Mouse (Mus musculus): Measurements from ENCODE around the gene Gltpd2.
"Not testable (repeated sequence)": the region's sequence is repeated elsewhere in the genome, so short reads cannot be mapped to it uniquely, and the experiment has no call there.

Gene Gltpd2

GRCm38 (mm10) chr11:70518923-70519322 is at the start of gene Gltpd2:
Gene Gltpd2 (plus strand): TSS chr11:70519196.
- DNase-seq = no peak

GRCm38 (mm10) chr11:70469764-70470163 is 49.2 kb upstream of the Gltpd2 start:
- no peak for DNase-seq

DNA sequence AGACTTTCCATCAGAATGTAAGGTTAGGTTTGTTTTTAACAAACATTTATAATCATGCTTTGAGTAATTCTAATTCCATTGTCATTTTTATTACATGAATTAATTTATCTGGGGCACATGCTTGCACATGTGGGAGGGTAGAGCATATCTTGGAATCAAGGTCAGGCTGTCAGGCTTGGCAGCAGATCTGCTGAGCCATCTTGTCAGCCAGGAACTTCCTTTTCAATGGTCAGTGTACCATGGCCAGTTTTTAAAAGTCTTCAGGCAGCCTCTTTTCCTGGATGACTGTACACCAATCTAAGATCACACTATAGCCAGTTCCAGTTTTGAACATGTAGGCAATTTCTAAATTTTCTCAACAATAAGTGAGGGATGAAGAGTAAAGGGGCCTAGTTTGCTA is 46.3 kb upstream of the Gltpd2 start:
- DNase-seq = no peak

DNA sequence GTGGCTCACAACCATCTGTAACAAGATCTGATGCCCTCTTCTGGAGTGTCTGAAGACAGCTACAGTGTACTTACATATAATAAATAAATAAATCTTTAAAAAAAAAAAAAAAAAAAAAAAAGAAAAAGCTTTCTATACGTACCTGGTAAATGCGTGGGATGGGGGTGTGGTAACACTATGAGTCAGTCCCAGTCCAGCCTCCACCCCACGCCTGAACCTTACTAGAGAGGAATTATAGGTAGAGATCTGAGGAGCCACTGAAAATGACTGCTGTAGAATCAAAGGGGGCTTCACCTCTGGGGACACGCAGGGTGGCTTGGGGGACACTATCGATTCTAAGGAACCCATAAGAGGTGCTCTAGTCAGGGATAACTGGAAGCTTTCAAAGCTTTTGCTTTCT is 45.7 kb upstream of the Gltpd2 start:
- not testable (repeated sequence) for DNase-seq

DNA sequence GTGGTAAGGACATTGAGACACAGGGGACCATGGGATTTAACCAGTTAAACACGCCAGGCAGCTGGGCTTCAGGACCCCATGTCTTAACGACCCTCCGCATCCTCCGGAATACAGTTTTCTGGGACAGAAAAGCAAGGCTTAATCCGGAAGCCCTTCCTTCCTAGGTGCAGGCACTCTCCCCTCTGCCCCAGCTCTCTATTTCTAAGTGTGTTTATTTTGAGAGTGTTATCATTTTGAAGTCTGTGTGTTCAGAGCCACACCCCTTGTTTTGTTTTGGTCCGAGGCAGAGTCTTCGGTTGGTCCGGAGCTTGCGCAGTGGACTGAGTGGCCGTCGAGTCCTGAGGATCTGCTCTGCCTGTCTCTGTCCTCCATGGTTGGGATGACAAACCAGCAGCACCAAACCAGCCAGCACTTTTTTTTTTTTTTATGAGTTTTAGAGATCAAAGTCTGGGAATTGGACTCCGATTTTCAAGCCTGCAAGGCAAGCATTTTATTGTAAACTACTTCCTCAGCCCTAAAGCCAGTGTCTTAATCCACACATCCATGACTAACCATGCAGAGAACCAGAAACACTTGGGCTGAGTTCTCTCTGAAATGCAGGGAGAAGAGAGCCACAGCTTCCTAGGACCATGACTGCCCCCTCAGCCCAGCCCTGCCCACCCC is 44.0 kb upstream of the Gltpd2 start:
- no peak for DNase-seq

DNA sequence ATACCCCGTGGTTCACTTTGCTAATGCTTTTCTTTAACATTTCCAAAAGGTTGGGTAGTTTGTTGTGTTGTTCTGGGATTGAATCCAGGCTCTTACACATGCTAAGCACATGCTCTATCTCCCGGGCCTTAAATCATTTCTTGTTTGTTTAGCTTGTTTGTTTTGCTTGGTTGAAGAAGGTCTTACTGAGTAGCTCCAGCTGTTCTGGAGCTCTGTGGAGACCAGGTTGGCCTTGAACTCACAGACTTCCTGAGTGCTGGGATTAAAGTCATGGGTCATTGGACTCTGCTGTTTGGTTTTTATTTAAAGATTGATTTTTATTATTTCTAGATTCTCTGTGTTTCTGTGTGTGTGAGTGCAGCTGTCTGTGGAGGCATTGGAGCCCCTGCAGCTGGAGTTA is 33.5 kb upstream of the Gltpd2 start:
- no peak for DNase-seq

GRCm38 (mm10) chr11:70487816-70488215 is 31.2 kb upstream of the Gltpd2 start:
- DNase-seq = no peak

- no peak for DNase-seq
Measured at GRCm38 (mm10) chr11:70489138-70489537, 29.9 kb upstream of the Gltpd2 start.

DNA sequence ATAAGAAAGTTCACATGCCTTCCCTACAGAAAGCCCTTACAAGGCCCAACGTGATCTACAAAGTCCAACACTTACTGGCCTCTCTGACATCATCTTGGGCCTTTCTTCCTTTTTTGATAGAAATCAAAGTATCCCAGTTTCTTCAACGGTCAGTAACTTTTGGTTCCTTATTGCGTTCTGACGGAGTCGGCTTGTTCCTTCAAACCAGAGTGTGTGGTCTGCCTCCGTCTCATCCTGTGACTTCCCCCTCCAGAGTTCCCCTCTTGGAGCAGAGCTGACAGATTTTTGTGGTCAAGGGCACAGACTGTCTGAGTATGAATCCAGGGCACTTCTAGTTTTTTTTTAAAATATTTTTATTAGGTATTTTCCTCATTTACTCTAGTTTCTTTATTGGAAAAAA is 29.3 kb upstream of the Gltpd2 start:
- DNase-seq = no peak

DNA sequence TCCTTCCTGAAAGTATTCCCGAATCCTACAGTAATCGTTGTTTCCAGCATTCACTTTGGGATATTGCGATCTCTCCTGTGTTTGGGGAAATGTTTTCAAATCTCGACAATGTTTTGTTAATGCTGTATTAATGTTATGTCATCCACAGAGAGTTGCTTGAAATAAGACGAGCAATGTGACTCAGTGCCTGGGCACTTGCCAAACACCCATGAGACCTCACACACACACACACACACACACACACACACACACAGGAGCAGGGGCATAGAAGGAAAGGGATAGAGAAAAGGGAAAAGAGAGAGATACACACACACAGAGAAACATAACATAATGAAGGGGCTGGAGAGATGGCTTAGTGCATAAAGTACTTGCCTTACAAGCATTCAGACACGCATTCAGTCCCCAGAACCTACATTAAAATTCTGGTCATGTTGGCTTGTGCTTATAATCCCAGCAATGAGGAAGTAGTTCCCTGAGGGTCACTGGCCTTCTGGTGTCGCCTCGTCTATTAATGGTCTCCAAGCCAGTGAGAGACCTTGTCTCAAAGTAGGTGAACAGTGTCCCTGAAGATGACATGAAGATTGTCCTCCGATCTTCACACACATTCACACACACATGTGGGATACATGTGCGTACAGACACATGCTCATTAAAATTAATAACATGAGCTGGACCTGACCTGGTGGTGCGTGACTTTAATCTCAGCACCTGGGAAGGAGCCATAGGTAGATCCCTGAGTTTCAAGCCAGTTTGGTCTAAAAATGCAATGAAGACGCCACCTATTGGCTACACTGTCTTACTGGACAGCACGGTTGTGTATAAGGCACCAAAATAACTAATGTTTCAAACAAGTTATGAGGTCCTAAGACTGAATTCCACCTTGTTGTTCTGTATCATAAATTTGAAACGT is 19.2 kb upstream of the Gltpd2 start:
- DNase-seq = no peak

- DNase-seq = no peak
Measured at GRCm38 (mm10) chr11:70500476-70500812, 18.6 kb upstream of the Gltpd2 start.

DNA sequence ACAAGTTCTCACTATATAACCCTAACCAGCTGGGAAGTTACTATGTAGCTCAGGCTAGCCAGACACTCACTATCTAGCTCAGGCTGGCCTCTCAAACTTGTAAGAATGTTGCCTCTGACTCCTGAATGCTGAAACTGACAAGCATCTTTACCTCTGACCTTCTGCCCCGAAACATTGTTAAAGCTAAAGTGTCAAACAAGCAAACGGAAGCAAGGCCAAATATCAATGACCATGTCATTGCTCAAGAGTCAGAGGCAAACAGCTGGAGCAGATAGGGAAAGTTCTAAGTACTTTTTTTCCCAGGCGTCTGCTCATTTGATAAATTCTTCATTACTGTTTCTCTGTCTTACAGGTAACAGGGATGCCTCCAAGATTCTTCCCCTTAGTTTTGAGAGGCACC is 17.0 kb upstream of the Gltpd2 start:
- no peak for DNase-seq

DNA sequence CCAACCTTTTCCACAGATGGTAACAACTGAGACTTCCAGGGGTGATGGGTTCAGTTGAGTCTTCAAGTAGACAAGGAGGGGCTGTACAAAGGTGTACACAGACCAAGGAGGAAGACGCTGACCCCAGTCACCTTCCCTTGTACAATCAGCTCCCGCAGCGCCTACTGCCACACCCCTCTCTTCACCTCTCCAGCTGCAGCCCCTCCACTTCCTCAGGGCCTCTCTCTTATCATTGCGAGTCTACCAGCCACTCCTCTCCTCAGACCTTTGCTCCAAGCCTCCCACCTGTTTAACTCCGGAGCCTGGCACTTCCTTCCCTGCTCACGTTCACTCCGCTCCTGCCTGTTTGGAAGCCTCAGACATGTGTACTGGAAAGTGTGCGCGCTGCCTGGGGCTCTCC is 14.0 kb upstream of the Gltpd2 start, which contains the start of gene Tm4sf5:
Gene Tm4sf5 (plus strand): TSS at position 275 of the 400 bp plus-strand sequence.
- DNase-seq = no peak

GRCm38 (mm10) chr11:70506385-70506784 is 12.6 kb upstream of the Gltpd2 start:
- DNase-seq = no peak

DNA sequence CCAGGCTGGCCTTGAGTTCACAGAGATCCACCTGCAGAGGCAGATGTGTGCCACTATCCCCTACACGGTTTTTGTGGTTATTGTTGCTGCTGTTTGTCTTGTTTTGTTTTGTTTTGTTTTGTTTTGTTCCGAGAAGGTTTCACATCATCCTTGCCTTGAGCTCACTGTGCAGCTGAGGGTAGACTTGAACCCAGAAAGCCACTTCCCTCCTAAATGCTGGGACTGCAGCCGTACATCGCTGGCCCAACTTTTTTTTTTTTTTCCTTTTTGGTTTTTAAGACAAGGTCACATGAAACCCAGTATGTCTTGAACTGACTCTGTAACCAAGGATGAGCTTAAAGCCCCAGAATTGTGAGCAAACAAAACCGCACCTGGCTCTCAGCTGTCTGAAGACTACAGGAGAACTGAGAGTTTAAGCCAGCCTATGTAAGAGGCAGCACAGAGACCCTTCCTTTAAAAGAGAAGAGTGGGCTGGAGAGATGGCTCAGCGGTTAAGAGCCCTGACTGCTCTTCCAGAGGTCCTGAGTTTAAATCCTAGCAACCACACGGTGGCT is 12.0 kb upstream of the Gltpd2 start:
- no peak for DNase-seq

DNA sequence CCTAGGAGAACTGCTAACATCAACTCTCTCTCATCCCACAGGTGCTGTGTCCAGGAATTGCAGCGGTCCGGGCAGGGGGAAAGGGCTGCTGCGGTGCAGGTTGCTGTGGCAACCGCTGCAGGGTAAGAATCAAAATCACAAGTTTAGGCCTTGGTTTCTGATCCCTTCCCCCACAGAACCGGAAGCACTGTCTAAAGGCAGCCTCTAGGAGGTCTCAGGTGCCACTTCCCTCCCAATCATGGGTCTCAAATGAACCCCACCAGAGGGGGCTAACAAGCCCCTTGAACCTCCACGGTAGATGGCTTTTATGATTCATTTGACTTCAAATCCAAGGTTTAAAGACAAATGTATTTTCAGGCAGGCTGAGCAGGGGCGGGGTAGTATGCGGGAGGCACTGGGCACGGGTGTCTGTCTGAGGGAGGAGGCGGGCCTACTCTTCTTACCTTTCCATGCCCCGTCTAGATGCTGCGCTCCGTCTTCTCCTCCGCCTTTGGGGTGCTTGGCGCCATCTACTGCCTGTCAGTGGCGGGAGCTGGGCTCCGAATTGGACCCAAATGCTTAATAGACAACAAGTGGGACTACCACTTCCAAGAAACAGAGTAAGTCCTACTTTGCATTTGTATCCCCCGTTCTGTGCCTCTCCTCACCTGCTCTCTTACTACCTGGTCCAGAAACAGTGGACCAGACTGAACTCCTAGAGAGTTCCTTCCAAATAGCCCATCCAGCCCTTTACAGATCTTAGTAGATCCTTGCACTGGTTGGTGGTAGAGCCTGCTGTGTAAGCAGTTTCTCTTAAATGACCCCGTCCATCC is 9.0 kb upstream of the Gltpd2 start:
- peak; percentile 37 for DNase-seq

DNA sequence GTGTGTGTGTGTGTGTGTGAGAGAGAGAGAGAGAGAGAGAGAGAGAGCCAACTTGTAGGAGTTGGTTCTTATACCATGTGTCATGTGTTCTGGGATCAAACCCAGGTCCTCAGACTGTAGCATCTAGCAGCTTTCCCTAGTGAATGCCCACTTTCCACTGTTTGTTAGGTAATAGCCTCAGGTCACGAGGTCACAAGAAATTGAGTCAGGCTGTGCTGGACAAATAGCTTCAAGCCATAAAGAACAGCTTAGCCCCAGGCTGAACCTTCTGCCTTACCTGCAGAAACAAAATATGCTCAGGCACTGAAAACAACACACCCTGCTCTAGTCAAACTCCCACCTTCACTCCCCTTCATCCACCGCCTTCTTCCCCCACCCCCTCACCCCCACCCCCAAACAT is 7.8 kb upstream of the Gltpd2 start:
- no peak for DNase-seq

DNA sequence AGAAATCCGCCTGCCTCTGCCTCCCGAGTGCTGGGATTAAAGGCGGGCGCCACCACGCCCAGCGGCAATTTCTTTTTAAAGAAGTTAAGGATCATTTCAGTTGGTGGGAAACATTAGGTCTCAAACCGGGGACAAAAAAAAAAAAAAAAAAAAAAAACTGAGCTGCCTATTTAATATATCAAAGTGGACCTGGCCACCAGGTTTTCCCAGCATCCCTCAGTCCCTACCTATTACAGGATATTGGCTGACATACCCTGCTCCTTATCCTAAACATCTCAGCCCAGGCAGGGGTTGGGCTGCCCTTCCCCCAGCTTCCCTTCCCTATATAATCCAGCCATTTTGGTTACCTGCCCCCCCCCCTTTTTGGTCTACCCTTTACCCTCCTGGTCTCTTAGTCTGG is 7.2 kb upstream of the Gltpd2 start:
- no peak for DNase-seq

- no peak for DNase-seq
Measured at GRCm38 (mm10) chr11:70512709-70513342, 6.2 kb upstream of the Gltpd2 start.

DNA sequence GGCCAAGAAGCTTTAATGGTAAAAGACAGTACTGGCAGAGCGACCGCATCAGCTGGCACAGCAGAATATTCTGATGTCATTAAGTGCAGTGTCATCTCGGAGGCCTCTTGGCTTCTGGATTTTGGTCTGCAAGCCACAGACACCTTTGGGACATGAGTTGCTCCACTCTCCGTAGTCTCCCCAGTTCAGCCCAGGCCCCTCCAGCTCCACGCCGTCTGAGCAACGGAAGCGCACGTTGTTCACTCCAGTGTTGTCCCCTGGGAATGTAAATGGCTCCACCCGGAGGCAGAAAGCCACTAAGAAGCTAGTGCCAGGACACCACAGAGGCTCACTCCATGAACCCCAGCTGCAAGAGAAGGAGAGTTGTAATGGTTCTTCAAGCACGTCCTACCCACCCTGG is 5.5 kb upstream of the Gltpd2 start:
- no peak for DNase-seq

- DNase-seq = no peak
Measured at GRCm38 (mm10) chr11:70514288-70514687, 4.7 kb upstream of the Gltpd2 start, which contains the start of gene Vmo1. Gene Vmo1 (minus strand): TSS chr11:70514616.

- no peak for DNase-seq
Measured at GRCm38 (mm10) chr11:70516352-70516751, 2.6 kb upstream of the Gltpd2 start.

DNA sequence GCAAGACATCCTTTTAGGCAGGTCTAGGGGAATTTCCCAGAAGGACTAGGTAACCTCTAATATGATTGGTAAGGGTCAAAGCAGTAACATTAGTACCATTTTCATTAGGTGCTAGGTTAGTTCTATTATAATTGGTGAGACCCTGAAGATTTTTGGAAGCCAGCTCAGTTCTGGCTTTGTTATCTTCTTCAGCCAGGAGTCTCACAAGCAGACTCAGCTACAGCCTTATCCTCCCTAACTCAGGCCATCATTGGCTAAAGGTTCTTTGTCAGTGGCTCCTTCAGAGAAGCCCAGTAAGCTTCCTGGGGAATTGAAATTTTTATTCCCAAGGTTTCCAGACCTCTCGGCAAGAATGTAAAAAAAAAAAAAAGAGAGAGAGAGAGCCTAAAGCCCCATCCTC is 560 bp upstream of the Gltpd2 start:
- DNase-seq = no peak

Measured in cerebellum, adult 11-12 months (tissue).